In the genomic region with DNA sequence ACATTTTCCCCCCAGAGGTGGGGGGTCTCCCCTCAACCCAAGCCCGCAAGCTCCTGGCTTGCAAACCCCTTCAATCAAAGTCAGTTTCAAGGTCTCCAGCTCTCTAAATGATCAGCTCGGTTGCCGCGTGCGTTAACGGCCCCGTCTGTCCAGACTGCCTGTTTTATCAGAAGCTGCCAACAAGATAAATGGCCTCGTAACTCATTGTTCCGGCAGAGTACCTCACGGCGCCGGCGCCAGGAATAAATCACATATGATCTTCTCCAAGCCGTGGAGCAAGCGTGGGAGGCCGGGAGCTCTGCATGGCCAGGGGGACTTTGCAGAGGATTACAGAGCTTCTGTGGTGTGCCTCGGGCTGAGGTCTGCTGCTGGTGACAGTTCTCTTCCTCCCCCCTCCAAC, we compare ENCODE assay signal across 8 mouse cellular contexts.
DNase-seq lines count a peak whose midpoint lies in the region; ATAC-seq and TF ChIP-seq lines count a peak whose summit lies in the region.

No protein-coding gene starts in this region.

- H3K36me3 ChIP-seq in stomach, postnatal 0 days (ENCODE audit: control insufficient read depth, insufficient read depth, low read length): no peaks in the 10 kb centered on the region

- TF ChIP-seq CTCF in stomach, postnatal 0 days (IDR thresholded peaks at IDR 0.05; ENCODE audit: low read depth): no peak

- WGBS in stomach, postnatal 0 days: 7% methylated on average over 17 of the region's 17 CpGs

- peak; percentile 57 to 59 for DNase-seq in cerebellum, postnatal 25 days
- no peak for DNase-seq in cerebellum, adult 11 months
- peak; percentile 64 for DNase-seq in urinary bladder, postnatal 14 days (ENCODE audit: low spot score)
- DNase-seq in urinary bladder, postnatal 10 days (ENCODE audit: low spot score): no peak
- peak; percentile 63 for DNase-seq in kidney, postnatal 10 days
- peak; percentile 42 for DNase-seq in stomach, postnatal 0 days (ENCODE audit: low spot score)
- no peak for DNase-seq in thymus, adult 18-20 months
- no peak for DNase-seq in frontal cortex, postnatal 14 days (ENCODE audit: low spot score in 2 of 2)

- no peak for TF ChIP-seq EP300 in stomach, postnatal 0 days (optimal IDR thresholded peaks at IDR 0.05)

- H3K4me2 ChIP-seq in stomach, postnatal 0 days (replicated peaks; ENCODE audit: low read depth): no peak overlapping the region

- no peaks in the 10 kb centered on the region for H3K27me3 ChIP-seq in stomach, postnatal 0 days (ENCODE audit: control insufficient read depth, insufficient read depth, low read length)

- H3K9ac ChIP-seq in stomach, postnatal 0 days (ENCODE audit: low read length): no peak overlapping the region

- no peaks in the 10 kb centered on the region for H3K9me3 ChIP-seq in stomach, postnatal 0 days (ENCODE audit: control insufficient read depth, low read length)

- H3K4me3 ChIP-seq in stomach, postnatal 0 days (ENCODE audit: low read depth, low read length): no peak overlapping the region

- ATAC-seq in stomach, postnatal 0 days (ENCODE audit: low FRiP score, low TSS enrichment): no peak

- no peak overlapping the region for H3K27ac ChIP-seq in stomach, postnatal 0 days (replicated peaks)

- no peaks in the 10 kb centered on the region for H3K4me1 ChIP-seq in stomach, postnatal 0 days (replicated peaks; ENCODE audit: control insufficient read depth, insufficient read depth)

Comparison
In these comparisons a context has a peak if more than half of its experiments do, and no peak if none do; other contexts are left out.
1. DNase-seq: peak in cerebellum, postnatal 25 days (2 of 2), urinary bladder, postnatal 14 days (single experiment), kidney, postnatal 10 days (single experiment) and stomach, postnatal 0 days (single experiment); none in cerebellum, adult 11 months (single experiment), urinary bladder, postnatal 10 days (single experiment), thymus, adult 18-20 months (0 of 2) and frontal cortex, postnatal 14 days (0 of 2).